Mouse (Mus musculus) midbrain, postnatal 0 days (tissue): Measurements from ENCODE around the gene Zfyve1. TPM values are rescaled to one million over a fixed set of nuclear protein-coding genes. Genes with fewer than 3 reads are reported as not detected.
A peak's percentile ranks its signal among the peaks of the same experiment; 100 is the strongest.

ENCODE experiments used
- ATAC-seq: fragments of 200-750 bp; cut with Nextera tagmentation; 2 replicates; pipeline ENCODE4 v1.8.0; 2017; ENCODE audit warnings: moderate number of reproducible peaks, mild to moderate bottlenecking, moderate TSS enrichment, moderate library complexity; ENCODE audit not compliant: low FRiP score
- DNase-seq: peaks from one replicate; pipeline ENCODE4 v3.0.0-alpha.2; 2015; ENCODE audit warnings: low spot score
- H3K27ac ChIP-seq: fragments of 300-500 bp; sonication (generic); 2 replicates; pipeline ENCODE4 v1.5.1; 2014; ENCODE audit warnings: low read depth, mild to moderate bottlenecking, low read length, mixed read lengths
- H3K27me3 ChIP-seq: fragments of 300-500 bp; sonication (generic); 2 replicates; pipeline ENCODE4 v1.6.1; 2014; ENCODE audit warnings: low read length, control low read depth, mixed read lengths; ENCODE audit not compliant: insufficient read depth
- H3K36me3 ChIP-seq: fragments of 300-500 bp; sonication (generic); 2 replicates; pipeline ENCODE4 v1.6.1; 2014; ENCODE audit warnings: low read length, control low read depth, mixed read lengths; ENCODE audit not compliant: insufficient read depth
- H3K4me1 ChIP-seq: fragments of 300-500 bp; sonication (generic); 2 replicates; pipeline ENCODE4 v1.6.1; 2014; ENCODE audit warnings: mild to moderate bottlenecking, control low read depth, antibody characterized with exemption, low read length, mixed read lengths; ENCODE audit not compliant: insufficient read depth
- H3K4me2 ChIP-seq: fragments of 300-500 bp; sonication (generic); 2 replicates; pipeline ENCODE4 v1.6.1; 2014; ENCODE audit warnings: low read depth, mild to moderate bottlenecking, low read length, mixed read lengths; ENCODE audit not compliant: poor library complexity, severe bottlenecking
- H3K4me3 ChIP-seq: fragments of 300-500 bp; sonication (generic); 2 replicates; pipeline ENCODE4 v1.5.1; 2014; ENCODE audit warnings: low read depth, mild to moderate bottlenecking, low read length, moderate library complexity
- H3K9ac ChIP-seq: fragments of 300-500 bp; sonication (generic); replicated peaks from 2 replicates; pipeline ENCODE4 v1.6.1; 2014; ENCODE audit warnings: mild to moderate bottlenecking, low read length, moderate library complexity, mixed read lengths; ENCODE audit not compliant: poor library complexity, severe bottlenecking
- H3K9me3 ChIP-seq: fragments of 300-500 bp; sonication (generic); 2 replicates; pipeline ENCODE4 v1.6.1; 2016; ENCODE audit warnings: low read length, control low read depth
- CTCF ChIP-seq: IDR thresholded peaks from 2 replicates; pipeline ENCODE4 v1.5.1; 2016; ENCODE audit warnings: antibody characterized with exemption, mild to moderate bottlenecking
- WGBS: fragments of 180-500 bp; shearing (Covaris S2); extraction: QIAGEN DNeasy Blood & Tissue Kit; methylation state at CpG from one replicate; pipeline ENCODE4 v1.1.7; 2014; 5-methylcytosine and 5-hydroxymethylcytosine counted together
- polyA plus RNA-seq: library from polyadenylated mRNA; unstranded; fragments of >200 nt; fragmentation: Nextera tagmentation; extraction: Ambion mirVana; gene quantifications from 2 replicates; pipeline ENCODE4 v1.2.1, GENCODE M21; 2015
- total RNA-seq: library from RNA; depleted of rRNA; stranded (reverse); fragments of >200 nt; gene quantifications from 2 replicates; pipeline ENCODE4 v1.2.3, GENCODE M21; 2014

The Zfyve1 gene
- total and polyA plus RNA-seq, 2 experiments from 2014 or later: 12.9 to 35.7 TPM

- Histone ChIP-seq H3K4me2 (no peak overlapping the region), H3K27me3 (no peaks in the 10 kb centered on the region), H3K36me3 (peaks cover 70% of the 10 kb centered on the region), H3K4me1 (no peaks in the 10 kb centered on the region), H3K27ac (no peak overlapping the region), H3K9ac (no peak overlapping the region), H3K4me3 (no peak overlapping the region), H3K9me3 (no peaks in the 10 kb centered on the region)
- no peak for TF ChIP-seq CTCF
- WGBS: 70% methylated on average over 9 of the region's 9 CpGs
- no peak for ATAC-seq
- no peak for DNase-seq
Measured at GRCm38 (mm10) chr12:83555605-83556004, 41.4 kb downstream of the Zfyve1 start.

- Histone ChIP-seq H3K36me3 (peaks cover 71% of the 10 kb centered on the region), H3K4me2 (no peak overlapping the region), H3K4me3 (no peak overlapping the region), H3K9me3 (no peaks in the 10 kb centered on the region), H3K4me1 (no peaks in the 10 kb centered on the region), H3K9ac (no peak overlapping the region), H3K27me3 (no peaks in the 10 kb centered on the region), H3K27ac (no peak overlapping the region)
- WGBS: 94% methylated on average over 4 of the region's 4 CpGs
- no peak for TF ChIP-seq CTCF
- no peak for ATAC-seq
- DNase-seq: no peak
Measured at GRCm38 (mm10) chr12:83553816-83554215, 43.2 kb downstream of the Zfyve1 start.

- no peaks in the 10 kb centered on the region for H3K9me3 ChIP-seq
- DNase-seq (no peak), ATAC-seq (no peak)
- H3K4me3 ChIP-seq: no peak overlapping the region
- no peaks in the 10 kb centered on the region for H3K27me3 ChIP-seq
- no peak overlapping the region for H3K4me2 ChIP-seq
- H3K36me3 ChIP-seq: peaks cover 74% of the 10 kb centered on the region
- TF ChIP-seq CTCF: no peak
- no peak overlapping the region for H3K27ac ChIP-seq
- H3K4me1 ChIP-seq: no peaks in the 10 kb centered on the region
- no peak overlapping the region for H3K9ac ChIP-seq
- 97% methylated on average over 16 of the region's 16 CpGs for whole genome bisulfite sequencing
Measured at GRCm38 (mm10) chr12:83551305-83551704, 45.7 kb downstream of the Zfyve1 start.

GRCm38 (mm10) chr12:83544791-83545190 lies 52.2 kb downstream of the Zfyve1 start:
- Histone ChIP-seq H3K4me3 (no peak overlapping the region), H3K9ac (no peak overlapping the region), H3K27ac (no peak overlapping the region), H3K27me3 (no peaks in the 10 kb centered on the region), H3K4me1 (no peaks in the 10 kb centered on the region), H3K36me3 (peaks cover 37% of the 10 kb centered on the region), H3K4me2 (no peak overlapping the region), H3K9me3 (no peaks in the 10 kb centered on the region)
- no peak for TF ChIP-seq CTCF
- no peak for ATAC-seq
- DNase-seq: no peak

GRCm38 (mm10) chr12:83543997-83544396 lies 53.0 kb downstream of the Zfyve1 start:
- no peak overlapping the region for H3K4me3 ChIP-seq
- WGBS: 81% methylated on average over 7 of the region's 7 CpGs
- no peaks in the 10 kb centered on the region for H3K27me3 ChIP-seq
- H3K36me3 ChIP-seq: peaks cover 42% of the 10 kb centered on the region
- H3K9me3 ChIP-seq: no peaks in the 10 kb centered on the region
- no peak overlapping the region for H3K4me2 ChIP-seq
- no peak for DNase-seq
- no peak overlapping the region for H3K27ac ChIP-seq
- no peak overlapping the region for H3K9ac ChIP-seq
- no peak for TF ChIP-seq CTCF
- no peak for ATAC-seq
- H3K4me1 ChIP-seq: no peaks in the 10 kb centered on the region

GRCm38 (mm10) chr12:83536039-83536438 lies 61.0 kb downstream of the Zfyve1 start:
- peak; percentile 90 for DNase-seq

More at GRCm38 (mm10) chr12:83536039-83536438, 61.0 kb downstream of the Zfyve1 start:
- Histone ChIP-seq H3K9ac (no peak overlapping the region), H3K4me2 (no peak overlapping the region), H3K27me3 (no peaks in the 10 kb centered on the region), H3K9me3 (no peaks in the 10 kb centered on the region), H3K27ac (no peak overlapping the region), H3K4me1 (no peaks in the 10 kb centered on the region), H3K36me3 (peaks cover 48% of the 10 kb centered on the region), H3K4me3 (no peak overlapping the region)
- WGBS: 35% methylated on average over 9 of the region's 9 CpGs
- ATAC-seq: 0 out of 2 replicates have a peak, but pooled peaks have one; percentile 23
- peak; percentile 40 for TF ChIP-seq CTCF
